Mouse (Mus musculus) T-helper 2 cell (primary cell): ENCODE data around the gene Zmiz1.

Source experiments
- in situ Hi-C: fragments of 300-600 bp; cut with MboI, MseI; formaldehyde crosslinking; loops from one replicate; pipeline ENCODE4 v1.15.1; 2025; ENCODE audit warnings: high pct_unique_total_duplicates

Gene Zmiz1

DNA sequence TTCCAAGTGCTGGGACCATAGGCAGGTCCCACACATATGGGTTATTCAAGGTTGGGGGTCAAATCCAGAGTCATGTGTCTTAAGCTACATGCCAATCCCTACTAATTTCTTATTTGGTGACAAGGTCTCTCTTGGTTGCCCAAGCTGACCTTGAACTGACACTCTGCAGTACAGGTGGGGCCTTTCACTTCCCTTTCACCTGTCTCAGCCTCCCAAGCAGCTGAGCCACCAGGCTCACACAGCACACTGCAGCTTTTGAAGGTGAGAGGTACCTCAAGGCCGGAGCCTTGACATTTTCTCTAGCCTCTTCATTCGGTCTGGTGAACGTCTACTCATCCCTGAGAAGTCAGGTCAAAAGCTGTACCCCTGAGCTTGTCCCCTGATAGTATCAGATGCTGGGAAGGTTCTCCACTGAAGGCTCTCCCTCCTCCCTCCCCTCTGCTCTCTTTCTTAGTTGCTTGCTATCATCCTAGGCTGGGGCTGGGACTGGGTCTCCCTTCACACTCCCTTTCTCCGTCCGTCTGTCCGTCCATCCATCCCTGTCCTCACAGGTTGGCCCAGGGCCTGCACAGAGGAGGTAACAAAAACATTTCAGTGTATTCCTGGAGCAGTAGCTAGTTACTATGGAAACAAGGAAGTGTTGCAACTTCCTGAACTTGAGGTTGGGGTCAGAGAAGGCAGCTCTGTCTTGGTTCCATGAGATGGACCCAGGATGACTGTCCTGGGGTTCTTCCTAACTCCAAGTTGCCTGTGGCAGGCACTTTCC lies 13.3 kb downstream of the Zmiz1 start:
- in situ Hi-C loops, result no loop called here

DNA sequence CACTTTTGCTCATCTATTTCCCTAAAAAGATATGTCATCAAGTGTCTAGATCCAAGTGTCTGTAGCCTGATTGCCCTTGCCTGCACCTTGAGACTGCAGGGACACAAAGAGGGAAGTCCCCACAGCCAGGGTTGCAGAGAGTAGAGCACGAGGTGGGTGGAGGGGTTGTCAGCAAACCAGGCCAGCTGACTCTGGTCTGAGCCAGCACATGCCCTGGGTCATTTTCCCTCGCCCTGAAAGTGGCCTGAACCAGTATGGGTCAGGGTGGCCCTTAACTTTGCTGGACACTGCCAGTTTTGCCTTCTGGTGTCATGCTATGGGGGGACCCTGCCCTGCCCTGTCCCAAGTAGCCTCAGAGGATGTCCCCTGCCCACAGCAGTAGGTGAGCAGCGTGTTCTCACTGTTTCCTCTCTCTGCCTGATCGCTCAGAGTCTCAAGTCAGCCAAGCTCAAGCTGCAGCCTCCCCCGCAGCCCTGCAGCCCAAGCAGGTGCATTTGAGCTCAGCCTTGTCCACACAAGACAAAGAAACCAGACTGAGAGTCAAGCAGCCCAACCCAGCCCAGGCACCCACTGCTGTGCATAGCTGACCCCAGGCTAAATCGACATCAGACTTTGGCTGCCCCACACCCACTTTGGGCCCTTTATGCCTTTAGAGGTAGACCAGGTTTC lies 14.1 kb downstream of the Zmiz1 start:
- in situ Hi-C loops, result no loop called here

DNA sequence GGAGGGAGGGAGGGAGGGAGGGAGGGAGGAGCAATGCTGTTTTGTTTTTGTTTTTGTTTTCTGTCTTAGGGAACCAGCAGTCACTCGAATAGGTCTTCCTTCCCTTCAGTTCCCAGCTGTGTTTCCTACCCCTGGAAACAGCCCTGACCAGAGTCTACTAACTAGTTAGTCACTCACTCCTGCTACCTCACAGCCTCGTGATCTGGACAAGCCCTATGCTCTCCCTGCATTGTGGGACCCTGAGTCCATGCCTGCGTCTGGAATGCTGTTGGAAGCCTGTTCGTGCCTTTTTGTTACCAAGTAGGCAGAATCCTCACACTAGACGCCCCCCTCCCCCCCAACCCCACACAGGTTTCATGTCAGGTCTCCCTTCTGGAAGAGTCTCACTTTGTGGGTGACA lies 15.0 kb downstream of the Zmiz1 start:
- in situ Hi-C loops, result no loop called here

DNA sequence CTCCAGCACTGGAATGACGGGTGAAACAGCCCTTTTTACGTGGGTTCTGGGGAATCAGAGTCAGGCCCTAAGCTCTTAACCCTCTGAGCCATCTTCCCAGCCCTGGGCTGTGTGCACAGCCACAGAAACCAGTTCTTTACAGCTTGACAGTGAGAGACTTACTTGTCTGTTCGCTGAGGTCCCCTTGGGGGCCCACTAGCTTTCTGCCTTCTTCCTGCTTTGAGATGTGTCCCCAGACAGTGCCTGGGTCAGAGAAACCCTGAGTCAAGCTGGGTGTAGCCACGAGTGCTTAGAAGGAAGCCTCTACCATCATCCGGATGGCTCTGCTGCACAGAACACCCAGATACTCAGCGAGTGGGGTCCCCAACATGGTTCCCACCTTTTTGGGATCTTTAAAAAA lies 15.7 kb downstream of the Zmiz1 start:
- in situ Hi-C loops, result loop anchor here (5.0 kb wide), 1 partner anchor 53 kb away; no protein-coding TSS in a partner anchor

DNA sequence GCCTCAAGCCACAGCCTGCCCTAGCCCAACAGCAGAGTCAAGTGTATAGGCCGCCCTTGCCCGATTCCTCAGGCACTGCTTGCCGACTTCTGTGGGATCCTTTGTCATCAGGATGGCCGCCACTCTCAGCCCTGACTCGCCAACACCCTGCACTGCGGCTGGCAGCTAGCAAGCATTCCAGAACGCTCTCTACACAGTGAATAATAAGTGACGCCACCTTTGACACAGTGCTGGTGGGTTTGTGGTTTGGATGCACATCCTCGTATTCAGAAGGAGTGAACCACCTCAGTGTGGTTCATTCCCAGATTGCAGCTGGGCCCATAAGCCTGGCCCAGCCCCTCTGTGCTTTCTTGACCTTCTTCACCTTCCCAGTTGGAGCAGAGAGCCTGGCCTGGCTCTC lies 17.1 kb downstream of the Zmiz1 start:
- in situ Hi-C loops, result loop anchor here (5.0 kb wide), 1 partner anchor 51 kb away; no protein-coding TSS in a partner anchor

DNA sequence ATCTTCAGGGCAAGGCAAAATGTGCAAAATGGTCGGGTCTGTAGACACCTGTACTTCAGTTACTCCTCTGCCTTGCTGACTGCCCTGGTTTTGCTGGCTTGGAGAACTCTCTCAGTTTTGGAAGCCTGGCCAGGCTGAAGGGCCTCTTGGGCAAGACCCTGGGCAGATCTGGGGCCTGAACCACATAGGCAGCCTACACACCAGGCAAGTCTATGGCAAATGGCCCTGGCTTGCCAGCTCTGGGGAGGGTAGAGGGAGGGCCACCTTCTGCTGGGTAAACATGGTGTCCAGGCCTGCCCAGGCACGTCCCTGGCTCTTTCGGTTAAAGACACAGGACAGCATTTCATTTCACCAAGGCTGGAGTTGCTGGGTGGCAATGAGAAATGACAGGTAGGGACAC lies 17.5 kb downstream of the Zmiz1 start:
- in situ Hi-C loops, result loop anchor here (5.0 kb wide), 1 partner anchor 51 kb away; no protein-coding TSS in a partner anchor

DNA sequence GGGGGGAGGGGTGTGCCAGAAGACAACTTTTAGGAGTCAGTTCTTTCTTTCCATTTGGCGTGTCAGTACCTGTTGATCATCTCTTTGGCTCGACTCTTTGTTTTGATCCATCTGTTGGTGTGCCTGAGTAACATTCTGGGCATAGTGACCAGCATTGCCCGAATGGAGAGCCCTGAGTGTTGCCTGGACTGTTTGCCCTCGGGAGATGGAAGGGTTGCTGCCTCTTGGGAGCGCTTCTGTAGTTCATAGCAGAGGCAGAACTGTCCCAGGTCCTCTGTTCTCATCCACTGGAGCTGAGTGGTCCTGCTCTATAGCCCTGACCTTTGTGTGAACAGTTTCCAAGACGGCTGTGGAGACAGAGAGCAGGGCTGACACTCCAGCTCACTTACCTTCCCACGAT lies 18.3 kb downstream of the Zmiz1 start:
- in situ Hi-C loops, result loop anchor here (5.0 kb wide), 1 partner anchor 50 kb away; no protein-coding TSS in a partner anchor

DNA sequence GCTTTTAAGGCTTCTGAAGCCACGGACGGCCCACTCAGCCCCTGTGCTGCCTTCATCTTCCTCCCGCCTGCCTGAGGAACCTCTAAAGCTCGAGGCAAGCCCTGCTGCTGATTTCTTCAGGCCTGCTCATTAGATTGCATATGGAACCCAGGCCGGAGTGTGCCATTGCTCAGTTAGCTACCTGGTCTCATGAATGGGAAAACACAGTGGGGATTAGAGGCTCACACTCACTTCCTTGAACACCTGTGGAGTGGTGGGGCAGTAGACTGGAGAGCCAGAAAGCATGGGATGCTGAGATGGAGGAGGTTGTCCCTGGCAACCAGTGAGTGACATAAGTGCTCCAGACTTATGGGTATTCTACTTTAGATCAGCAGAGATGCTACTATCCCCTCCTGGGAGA lies 19.3 kb downstream of the Zmiz1 start:
- in situ Hi-C loops, result loop anchor here (5.0 kb wide), 1 partner anchor 49 kb away; no protein-coding TSS in a partner anchor

DNA sequence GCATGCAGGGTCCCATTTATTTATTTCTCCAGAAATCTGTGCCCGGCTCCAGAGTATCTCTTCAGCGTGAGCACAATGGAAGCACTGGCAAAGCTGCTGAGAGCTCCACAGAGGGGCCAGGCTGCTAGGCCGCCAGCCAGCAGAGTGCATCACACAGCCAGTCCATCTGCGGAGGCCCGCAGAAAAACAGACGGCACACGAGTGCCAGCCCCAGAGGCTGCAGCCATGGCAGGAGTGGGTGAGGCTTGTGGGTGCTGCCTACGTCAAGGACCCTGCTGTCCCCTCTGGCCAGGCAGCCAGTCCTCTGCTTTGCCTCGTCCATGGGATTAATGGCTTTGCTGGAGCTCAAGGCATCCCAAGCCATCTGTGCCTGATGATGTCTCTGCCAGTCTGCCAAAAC lies 19.8 kb downstream of the Zmiz1 start:
- in situ Hi-C loops, result loop anchor here (5.0 kb wide), 1 partner anchor 49 kb away; no protein-coding TSS in a partner anchor

DNA sequence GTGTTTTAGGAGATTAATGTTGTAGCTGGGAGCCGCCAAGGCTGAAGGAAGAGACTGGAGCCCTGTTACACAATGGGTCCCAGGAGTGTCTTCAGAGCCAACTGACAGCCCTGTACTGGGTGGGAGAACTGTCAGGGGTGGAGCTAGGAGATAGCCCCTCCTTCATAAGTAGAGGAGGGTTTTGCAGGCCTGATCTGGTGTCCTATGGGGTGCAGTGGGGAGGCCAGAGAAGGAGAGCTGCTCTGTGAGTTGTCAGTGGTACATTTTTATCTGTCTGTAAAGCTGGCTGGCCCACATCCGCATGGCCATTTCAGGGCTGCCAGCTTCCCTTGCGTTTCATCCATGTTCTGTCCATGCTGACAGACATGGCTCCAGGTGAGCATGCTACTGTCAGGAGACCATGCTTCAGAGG lies 20.9 kb downstream of the Zmiz1 start:
- in situ Hi-C loops, result loop anchor here (5.0 kb wide), 1 partner anchor 47 kb away; no protein-coding TSS in a partner anchor

DNA sequence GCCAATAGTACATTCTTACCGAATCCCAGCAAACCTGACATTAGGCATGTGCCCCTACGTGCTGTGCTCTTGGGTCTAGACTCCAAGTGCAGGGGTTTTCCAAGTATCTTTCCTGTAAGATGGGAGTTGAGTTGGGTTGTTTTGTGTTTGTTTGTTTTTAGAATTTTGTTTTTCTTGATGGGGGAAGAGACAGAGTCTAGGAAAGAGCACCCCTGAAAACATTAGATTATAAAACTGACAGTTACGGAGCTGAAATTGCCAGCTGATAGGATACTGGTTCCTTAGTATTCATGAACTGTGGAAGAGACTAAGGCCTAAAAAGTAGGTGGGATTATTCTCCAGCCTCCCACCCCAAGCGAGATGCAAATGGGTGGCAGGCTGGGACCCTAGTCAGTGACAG lies 21.5 kb downstream of the Zmiz1 start:
- in situ Hi-C loops, result no loop called here

DNA sequence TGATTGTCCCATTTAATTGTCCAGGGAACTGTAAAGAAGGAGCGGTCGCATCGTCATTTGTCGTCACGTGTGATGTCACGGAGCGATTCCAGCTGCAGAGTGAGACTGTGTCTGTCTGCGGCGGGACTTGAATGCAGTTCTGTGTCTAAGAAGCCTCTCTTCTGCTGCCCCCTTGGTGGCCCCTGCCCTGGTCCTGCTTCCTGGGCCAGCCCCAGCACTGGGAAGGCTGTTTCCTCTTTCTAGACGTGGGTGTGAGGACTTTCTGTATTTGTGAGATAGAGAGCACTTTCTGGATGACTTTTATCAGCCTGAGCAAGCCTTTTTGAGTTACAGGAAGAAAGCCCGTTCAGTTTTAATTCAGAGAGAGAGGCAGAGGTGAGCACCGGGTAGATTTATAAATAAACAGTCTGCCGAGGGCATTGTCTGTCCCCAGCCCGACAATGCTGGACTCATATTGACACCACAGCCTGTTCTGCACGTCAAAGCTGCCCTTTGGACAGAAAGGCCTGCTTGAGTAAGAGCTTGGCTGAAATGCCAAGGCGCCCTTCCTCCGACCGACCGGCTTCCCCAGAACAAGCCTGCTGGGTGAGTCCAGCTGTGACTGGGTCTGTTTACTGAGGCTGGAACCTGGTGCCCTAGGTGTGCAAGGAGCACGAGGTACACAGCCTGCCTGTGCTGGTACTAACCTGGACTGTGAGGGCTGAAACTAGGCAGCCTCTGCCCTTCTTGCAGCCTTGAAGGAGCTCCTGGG lies 22.1 kb downstream of the Zmiz1 start:
- in situ Hi-C loops, result no loop called here

DNA sequence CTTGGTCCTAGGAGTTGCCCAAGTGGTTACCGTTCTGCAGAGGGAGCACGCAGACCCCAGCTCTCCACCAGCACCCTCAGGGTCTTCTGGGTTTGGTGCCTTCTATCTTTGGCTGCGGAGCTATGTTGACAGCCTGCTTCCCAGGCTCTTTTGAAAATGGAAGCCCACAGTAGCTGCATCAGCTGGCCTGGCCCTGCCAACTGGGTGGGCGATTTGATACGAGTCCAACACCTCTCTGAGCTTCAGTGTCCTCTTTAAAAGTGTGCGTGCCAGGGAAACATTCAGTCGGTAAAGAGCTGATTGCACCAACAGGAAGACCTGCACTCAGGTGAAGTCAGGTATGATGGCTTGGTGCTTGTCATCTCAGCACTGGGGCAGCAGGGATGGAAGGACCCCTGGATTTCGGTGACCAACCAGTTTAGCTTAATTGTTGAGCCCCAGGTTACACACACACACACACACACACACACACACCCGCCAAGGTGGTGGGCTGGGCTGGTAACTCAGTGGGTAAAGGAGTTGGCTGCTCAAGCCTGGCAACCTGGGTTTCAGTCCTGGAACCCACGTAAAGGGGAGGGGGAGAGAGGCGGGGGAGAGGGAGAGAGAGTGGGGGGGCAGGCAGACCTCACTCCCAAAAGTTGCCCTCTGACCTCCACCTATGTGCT lies 22.8 kb downstream of the Zmiz1 start:
- in situ Hi-C loops, result no loop called here

DNA sequence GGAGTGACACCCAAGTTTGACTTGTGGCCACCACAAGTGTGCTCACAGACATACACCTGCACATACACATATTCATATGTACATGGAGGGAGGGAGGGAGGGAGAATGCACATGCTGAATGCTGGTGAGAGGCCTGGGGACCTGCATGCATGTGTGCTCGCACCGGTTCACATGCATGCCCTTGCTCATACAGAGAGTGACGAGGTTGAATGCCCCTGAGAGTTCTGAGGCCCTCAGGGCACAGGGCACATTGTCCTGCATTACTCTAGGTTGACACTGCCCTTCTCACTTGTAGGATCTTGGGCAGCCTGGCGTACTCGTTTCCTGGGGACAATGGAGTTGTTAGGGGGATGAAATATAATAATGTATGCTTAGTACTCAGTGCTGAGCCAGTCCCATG lies 23.4 kb downstream of the Zmiz1 start:
- in situ Hi-C loops, result no loop called here

DNA sequence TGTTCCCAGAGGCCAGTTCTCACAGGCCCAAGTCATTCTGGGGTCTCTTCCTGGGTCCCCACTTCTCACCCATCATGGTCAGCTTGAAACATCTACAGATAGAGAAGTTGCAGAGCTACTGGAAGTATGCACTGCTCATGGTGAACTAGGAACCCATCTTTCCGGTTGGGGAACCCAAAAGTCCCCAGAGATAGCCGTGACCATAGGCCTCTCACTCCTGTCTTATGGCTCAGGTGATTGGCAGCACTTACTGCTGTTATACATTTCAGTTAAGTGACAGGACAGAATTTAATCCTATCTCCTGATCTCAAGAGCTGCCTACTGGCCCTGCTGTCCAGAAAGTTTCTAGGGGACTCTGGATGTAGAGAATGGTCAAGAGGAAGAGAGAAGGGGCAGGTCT lies 24.3 kb downstream of the Zmiz1 start:
- in situ Hi-C loops, result no loop called here

DNA sequence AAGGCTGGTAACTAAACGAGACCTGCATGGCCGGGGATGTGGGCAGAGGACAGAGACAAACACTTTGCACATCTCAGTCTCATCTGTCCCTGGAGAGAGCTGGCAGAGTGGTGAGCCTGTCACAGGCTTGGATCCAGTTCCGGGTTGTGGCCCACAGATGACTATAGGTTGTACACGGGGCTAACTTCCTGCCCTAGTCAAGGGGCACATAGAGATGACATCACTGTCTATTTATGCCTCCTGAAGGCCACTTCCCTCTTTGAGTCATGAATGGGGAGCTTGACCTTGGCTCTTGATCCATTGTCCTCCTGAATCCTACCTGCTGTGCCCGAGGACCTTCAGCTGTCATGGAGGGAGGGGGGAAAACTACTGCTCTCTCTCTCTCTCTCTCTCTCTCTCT lies 25.1 kb downstream of the Zmiz1 start:
- in situ Hi-C loops, result no loop called here

DNA sequence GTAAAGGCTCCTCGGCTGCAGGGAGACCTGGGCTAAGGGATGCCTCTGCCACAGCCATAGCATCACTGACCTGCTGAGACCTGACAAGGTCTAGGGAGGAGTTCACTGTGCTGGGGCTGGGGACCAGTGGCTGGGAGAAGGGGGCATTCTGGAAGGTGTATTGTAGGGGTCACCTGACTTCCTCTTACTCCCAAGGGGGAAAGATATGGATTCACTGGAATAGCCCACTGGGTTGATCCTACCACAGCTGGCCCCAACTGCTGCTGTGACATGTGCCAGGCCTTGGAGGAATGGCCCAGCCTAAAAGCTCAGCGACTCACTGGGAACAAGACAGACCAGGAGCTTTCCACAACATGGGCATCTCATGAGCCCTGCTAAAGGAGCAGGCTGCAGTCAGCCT lies 27.2 kb downstream of the Zmiz1 start:
- in situ Hi-C loops, result no loop called here

DNA sequence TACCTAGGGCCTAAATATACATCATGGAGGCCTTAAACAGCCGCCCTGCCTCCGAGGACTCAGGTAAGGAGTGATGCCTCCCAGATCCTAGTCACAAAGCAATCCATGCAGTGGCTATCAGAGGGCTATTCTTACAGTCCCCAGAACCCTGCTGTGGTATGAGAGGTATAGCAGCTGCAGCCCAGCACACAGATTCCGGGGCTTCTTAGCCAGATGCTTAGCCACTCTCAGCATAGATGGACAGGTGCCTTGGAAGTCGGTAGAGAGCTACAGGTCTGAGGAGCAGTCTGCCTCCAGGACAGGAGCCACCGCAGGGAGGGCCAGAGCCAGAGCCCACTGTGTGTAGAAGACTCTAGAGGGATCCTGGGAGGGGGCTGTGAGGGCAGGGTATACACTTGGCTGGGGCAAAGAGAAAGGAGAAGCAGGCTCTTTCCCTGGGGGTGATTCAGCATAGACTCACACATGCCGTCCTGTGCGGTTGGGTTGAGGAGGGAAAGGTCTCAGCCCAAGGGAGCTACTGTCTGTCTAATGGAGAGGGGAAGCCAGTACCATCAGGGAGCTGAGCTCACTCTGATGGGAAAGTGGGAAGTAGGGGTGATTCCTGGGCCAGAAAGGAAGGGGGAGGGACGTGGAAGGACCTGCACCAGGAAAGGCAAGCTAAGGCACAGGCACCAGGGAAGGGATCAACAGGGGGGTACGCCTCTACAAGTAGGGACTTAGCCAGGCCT lies 27.9 kb downstream of the Zmiz1 start:
- in situ Hi-C loops, result no loop called here

DNA sequence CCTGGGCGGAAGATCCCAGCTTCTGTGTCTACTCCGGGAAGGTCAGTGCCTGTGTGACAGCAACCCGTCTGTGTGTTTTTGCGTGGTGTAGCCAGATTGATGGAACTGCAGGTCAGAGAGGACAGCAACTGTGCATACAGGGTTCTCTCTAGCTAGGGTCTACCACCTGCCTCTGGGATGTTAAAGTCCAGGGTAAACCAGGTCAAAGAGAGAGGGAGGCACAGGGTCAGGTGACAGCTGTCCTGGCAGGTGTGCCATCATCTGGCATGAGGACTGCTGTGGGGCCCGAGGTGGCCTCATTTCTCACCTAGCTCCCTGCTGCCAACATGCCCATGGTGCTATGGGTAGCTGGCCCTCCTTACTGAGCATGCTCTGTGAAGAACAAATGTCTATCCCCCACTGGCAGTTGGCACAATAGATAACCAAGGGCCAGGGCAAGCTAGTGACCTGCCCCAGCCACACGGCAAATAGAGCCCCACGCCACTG lies 28.5 kb downstream of the Zmiz1 start:
- in situ Hi-C loops, result no loop called here

DNA sequence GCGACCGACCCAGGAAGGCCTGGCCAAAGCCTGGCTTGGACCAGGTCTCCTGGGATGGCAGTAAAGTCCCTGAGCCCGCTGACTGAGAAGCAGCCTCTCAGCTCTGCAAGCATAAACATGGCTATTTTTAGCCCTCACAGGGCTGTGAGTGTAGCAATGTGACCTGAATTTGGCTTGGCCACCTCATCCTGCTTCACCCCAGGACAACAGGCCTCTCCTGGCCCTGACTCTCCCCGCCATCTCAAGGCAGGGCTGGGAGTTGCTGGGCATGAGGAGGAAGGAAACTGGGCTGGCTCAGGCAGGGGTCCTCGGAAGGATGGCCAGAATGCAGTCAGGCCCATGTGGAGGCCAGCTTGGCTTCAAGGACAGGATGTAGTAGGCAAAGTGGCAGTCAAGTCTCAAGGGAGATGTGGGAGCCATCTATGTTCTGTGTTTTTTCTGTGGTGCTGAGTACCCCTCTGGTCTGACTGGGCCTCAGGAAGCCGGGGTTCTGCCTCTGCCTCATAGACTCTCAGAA lies 29.2 kb downstream of the Zmiz1 start:
- in situ Hi-C loops, result no loop called here
